Mouse (Mus musculus) CH12.LX (cell line): Measurements from ENCODE around the gene Sox4. TPM values are rescaled to one million over a fixed set of nuclear protein-coding genes. Genes with fewer than 3 reads are reported as not detected.

ENCODE experiments used
- DNase-seq: peaks from one replicate; pipeline ENCODE4 v3.0.0-alpha.2; 2013; ENCODE audit errors: extremely low read depth
- H3K27ac ChIP-seq: 2 replicates; pipeline ENCODE4 v1.5.1; 2012; ENCODE audit warnings: low read depth, mild to moderate bottlenecking, control low read depth, moderate library complexity; ENCODE audit not compliant: insufficient read depth
- H3K27me3 ChIP-seq: replicated peaks from 2 replicates; pipeline ENCODE3; 2012; ENCODE audit warnings: inconsistent platforms
- H3K36me3 ChIP-seq, 2 experiments: replicated peaks in 1 of 2; 2 replicates each; pipeline versions ENCODE3 to v1.6.1; 2012; ENCODE audit warnings: inconsistent platforms in 1 of 2, low read length in 1 of 2, mild to moderate bottlenecking in 1 of 2, mixed read lengths in 1 of 2, moderate library complexity in 1 of 2; ENCODE audit not compliant: control insufficient read depth in 1 of 2, insufficient read depth in 1 of 2
- H3K4me1 ChIP-seq, 2 experiments: 2 replicates each; pipeline ENCODE4 v1.6.1; 2012; ENCODE audit warnings: inconsistent platforms in 1 of 2, moderate library complexity in 1 of 2; ENCODE audit not compliant: insufficient read depth in 2 of 2, control insufficient read depth in 1 of 2
- H3K4me2 ChIP-seq: 2 replicates; pipeline ENCODE4 v1.6.1; 2012; ENCODE audit warnings: low read depth, mild to moderate bottlenecking, control low read depth; ENCODE audit not compliant: poor library complexity, insufficient read depth, severe bottlenecking
- H3K4me3 ChIP-seq, 3 experiments: fragments of 150-350 bp in 1 of 3; sonication (generic) in 1 of 3; replicated peaks in 1 of 3; 2 replicates each; pipeline versions ENCODE3 to v1.5.1; 2011 to 2012; ENCODE audit warnings: low read depth in 2 of 3, low read length in 2 of 3, mild to moderate bottlenecking in 2 of 3, moderate library complexity in 2 of 3, control low read depth in 1 of 3, improper control_type of control experiment in 1 of 3, inconsistent platforms in 1 of 3, mixed read lengths in 1 of 3; ENCODE audit not compliant: poor library complexity in 1 of 3
- H3K79me2 ChIP-seq: replicated peaks from 2 replicates; pipeline ENCODE4 v1.6.1; 2012; ENCODE audit warnings: mild to moderate bottlenecking, moderate library complexity; ENCODE audit not compliant: control insufficient read depth, poor library complexity, insufficient read depth, severe bottlenecking; ENCODE audit errors: extremely low read depth
- H3K9ac ChIP-seq: 2 replicates; pipeline ENCODE4 v1.6.1; 2012; ENCODE audit warnings: low read depth, mild to moderate bottlenecking, control low read depth, moderate library complexity; ENCODE audit not compliant: insufficient read depth
- H3K9me3 ChIP-seq: replicated peaks from 2 replicates; pipeline ENCODE3; 2012; ENCODE audit warnings: low read length, inconsistent platforms, mixed read lengths
- CHD1 ChIP-seq: IDR thresholded peaks from 2 replicates; pipeline ENCODE4 v1.6.1; 2012; ENCODE audit warnings: low read depth, low read length, improper control_type of control experiment, inconsistent platforms
- CHD2 ChIP-seq: IDR thresholded peaks from 2 replicates; pipeline ENCODE4 v1.6.1; 2011; ENCODE audit warnings: low read length, improper control_type of control experiment
- CTCF ChIP-seq, 2 experiments: IDR thresholded peaks in 1 of 2; conservative IDR thresholded peaks in 1 of 2; 2 replicates each; pipeline ENCODE4 v1.5.1; 2011 to 2012; ENCODE audit warnings: low read depth in 2 of 2, low read length in 2 of 2, improper control_type of control experiment in 1 of 2, inconsistent platforms in 1 of 2, mild to moderate bottlenecking in 1 of 2, moderate library complexity in 1 of 2
- ELF1 ChIP-seq: IDR thresholded peaks from 2 replicates; pipeline ENCODE4 v1.6.1; 2014; ENCODE audit warnings: low read depth, mild to moderate bottlenecking, inconsistent platforms, low read length, improper control_type of control experiment
- ETS1 ChIP-seq: conservative IDR thresholded peaks from 2 replicates; pipeline ENCODE4 v1.6.1; 2012; ENCODE audit warnings: low read depth, mild to moderate bottlenecking, inconsistent platforms, low read length, improper control_type of control experiment, moderate library complexity
- GABPA ChIP-seq: IDR thresholded peaks from 2 replicates; pipeline ENCODE4 v1.6.1; 2012; ENCODE audit warnings: low read depth, low read length, improper control_type of control experiment, inconsistent platforms; ENCODE audit not compliant: insufficient replicate concordance
- HCFC1 ChIP-seq: IDR thresholded peaks from 2 replicates; pipeline ENCODE4 v1.6.1; 2012; ENCODE audit warnings: low read depth, mild to moderate bottlenecking, inconsistent platforms, low read length, improper control_type of control experiment
- IRF4 ChIP-seq: IDR thresholded peaks from 2 replicates; pipeline ENCODE4 v1.6.1; 2014; ENCODE audit warnings: low read depth, mild to moderate bottlenecking, inconsistent platforms, low read length, improper control_type of control experiment
- JUN ChIP-seq: IDR thresholded peaks from 2 replicates; pipeline ENCODE4 v1.6.1; 2011; ENCODE audit warnings: low read depth, mild to moderate bottlenecking, low read length, improper control_type of control experiment, moderate library complexity; ENCODE audit not compliant: insufficient read depth
- MXI1 ChIP-seq: IDR thresholded peaks from 2 replicates; pipeline ENCODE4 v1.6.1; 2011; ENCODE audit warnings: mild to moderate bottlenecking, low read depth, low read length, improper control_type of control experiment
- MYC ChIP-seq: IDR thresholded peaks from 2 replicates; pipeline ENCODE4 v1.6.1; 2011; ENCODE audit warnings: low read depth, mild to moderate bottlenecking, improper control_type of control experiment, low read length
- NELFE ChIP-seq: IDR thresholded peaks from 2 replicates; pipeline ENCODE4 v1.6.1; 2011; ENCODE audit warnings: low read depth, low read length, improper control_type of control experiment
- NRF1 ChIP-seq: IDR thresholded peaks from 2 replicates; pipeline ENCODE4 v1.6.1; 2014; ENCODE audit warnings: low read depth, mild to moderate bottlenecking, inconsistent platforms, low read length, improper control_type of control experiment, moderate library complexity
- PAX5 ChIP-seq: IDR thresholded peaks from 2 replicates; pipeline ENCODE4 v1.6.1; 2012; ENCODE audit warnings: low read length, inconsistent platforms, mixed read lengths
- POLR2AphosphoS2 ChIP-seq: IDR thresholded peaks from 2 replicates; pipeline ENCODE4 v1.6.1; 2011; ENCODE audit warnings: low read depth, low read length, improper control_type of control experiment
- RAD21 ChIP-seq: IDR thresholded peaks from 2 replicates; pipeline ENCODE4 v1.6.1; 2011; ENCODE audit warnings: low read depth, mild to moderate bottlenecking, low read length, improper control_type of control experiment, moderate library complexity
- SIN3A ChIP-seq: IDR thresholded peaks from 2 replicates; pipeline ENCODE4 v1.6.1; 2012; ENCODE audit warnings: low read length, improper control_type of control experiment, inconsistent platforms
- SMC3 ChIP-seq: IDR thresholded peaks from 2 replicates; pipeline ENCODE4 v1.6.1; 2011; ENCODE audit warnings: low read depth, low read length, improper control_type of control experiment
- ZKSCAN1 ChIP-seq: IDR thresholded peaks from 2 replicates; pipeline ENCODE4 v1.6.1; 2012; ENCODE audit warnings: low read depth, inconsistent platforms, low read length, improper control_type of control experiment, borderline replicate concordance
- dilution Hi-C: fragments of 300-500 bp; cut with MboI; formaldehyde crosslinking; loops from 2 replicates; pipeline ENCODE4 v1.14.3; 2020; ENCODE audit warnings: low sequenced_read_pairs; ENCODE audit not compliant: extremely low pct_unique_long_range_greater_than_20kb, extremely low pct_ligation_motif_present
- in situ Hi-C: fragments of 300-500 bp; cut with MboI; formaldehyde crosslinking; loops from 3 replicates; pipeline ENCODE4 v1.14.3; 2019; ENCODE audit warnings: low sequenced_read_pairs, low pct_ligation_motif_present, low pct_unique_long_range_greater_than_20kb, mixed read lengths
- polyA plus RNA-seq: library from polyadenylated mRNA; unstranded; fragments of >175 nt; gene quantifications from 2 replicates; pipeline ENCODE4 v1.2.1, GENCODE M21; 2012; ENCODE audit warnings: low read depth; ENCODE audit not compliant: insufficient read length
- total RNA-seq, 2 experiments: library from RNA; depleted of rRNA; stranded (reverse); fragments of 300-350 nt in 1 of 2; fragments of >200 nt in 1 of 2; gene quantifications; 2 replicates each; pipeline ENCODE4 v1.2.3; 2012 to 2014

The Sox4 gene
- not detected in 2 replicates for total RNA-seq (2012; rRNA removed)
- total RNA-seq (2014; rRNA removed): 0.05 TPM in 1 of 2 replicates, not detected in the other
- not detected in 2 replicates for polyA plus RNA-seq

- Histone ChIP-seq H3K36me3 (no peaks in the 10 kb centered on the region), H3K4me1 (peaks cover 0 to 8% of the 10 kb centered on the region in 2 experiments; a peak in 2 of 4 replicates), H3K9me3 (peaks cover 24% of the 10 kb centered on the region), H3K9ac (no peak within 1 kb of the TSS), H3K27me3 (no peaks in the 10 kb centered on the region), H3K27ac (no peak within 1 kb of the TSS), H3K4me3 (no peak within 1 kb of the TSS), H3K4me2 (no peak within 1 kb of the TSS), H3K79me2 (no peaks in the 10 kb centered on the region)
- TF ChIP-seq POLR2AphosphoS2 (no peak), ETS1 (no peak), ELF1 (no peak), CTCF (conservative IDR thresholded peaks at IDR 0.05 in 1 of 2, IDR thresholded peaks at IDR 0.05 in 1 of 2; ENCODE audit: low read depth in 2 of 2, low read length in 2 of 2) (no peak), CHD1 (no peak), ZKSCAN1 (no peak), PAX5 (no peak), MYC (no peak), NELFE (no peak)
- in situ Hi-C loops: loop anchor here (10.0 to 25.0 kb wide), 2 partner anchors 359 to 891 kb away; no protein-coding TSS in a partner anchor
- dilution Hi-C loops: no loop called here
- no peak for DNase-seq
Observed at GRCm38 (mm10) chr13:28953581-28953991, at the start of gene Sox4. Sox4 (minus strand) TSS chr13:28953713.

GRCm38 (mm10) chr13:28991899-28992664 is 38.6 kb upstream of the Sox4 start:
- DNase-seq: peak; percentile 34
- Histone ChIP-seq H3K4me2 (peak overlapping the region; percentile 91), H3K27ac (peak overlapping the region; percentile 65), H3K36me3 (no peaks in the 10 kb centered on the region), H3K27me3 (no peaks in the 10 kb centered on the region), H3K9ac (peak overlapping the region; percentile 63), H3K4me1 (peaks cover 10 to 45% of the 10 kb centered on the region in 2 experiments), H3K79me2 (no peaks in the 10 kb centered on the region), H3K4me3 (peak overlapping the region; percentile 17 to 42 (median 41)), H3K9me3 (no peaks in the 10 kb centered on the region)
- in situ Hi-C loops (no loop called here), dilution Hi-C loops (no loop called here)
- no peak for TF ChIP-seq SIN3A
- no peak for TF ChIP-seq RAD21
- no peak for TF ChIP-seq JUN
- no peak for TF ChIP-seq NRF1
- no peak for TF ChIP-seq SMC3
- TF ChIP-seq MXI1: no peak
- TF ChIP-seq IRF4: no peak
- no peak for TF ChIP-seq CTCF (conservative IDR thresholded peaks at IDR 0.05 in 1 of 2, IDR thresholded peaks at IDR 0.05 in 1 of 2; ENCODE audit: low read depth in 2 of 2, low read length in 2 of 2)
- no peak for TF ChIP-seq HCFC1
- no peak for TF ChIP-seq GABPA
- TF ChIP-seq CHD2: no peak
